Mouse (Mus musculus): ENCODE results near the gene Exoc6b. TPM values are rescaled to one million over a fixed set of nuclear protein-coding genes. Genes with fewer than 3 reads are reported as not detected.

Gene Exoc6b
- total RNA-seq, 1 experiment from 2014 or later, result 16.1 TPM

- no peak for ATAC-seq (replicated peaks; ENCODE audit: insufficient number of reproducible peaks, low FRiP score, low TSS enrichment, poor library complexity, severe bottlenecking)
These were observed 175.6 kb downstream of the Exoc6b start for GRCm38 (mm10) chr6:84893773-84894095.

- ATAC-seq (replicated peaks; ENCODE audit: insufficient number of reproducible peaks, low FRiP score, low TSS enrichment, poor library complexity, severe bottlenecking), result no peak
These were observed 176.2 kb downstream of the Exoc6b start for GRCm38 (mm10) chr6:84892926-84893772.

- ATAC-seq (replicated peaks; ENCODE audit: insufficient number of reproducible peaks, low FRiP score, low TSS enrichment, poor library complexity, severe bottlenecking), result no peak
These were observed 182.8 kb downstream of the Exoc6b start for GRCm38 (mm10) chr6:84886551-84886950.

GRCm38 (mm10) chr6:84885080-84885479 lies 184.2 kb downstream of the Exoc6b start:
- ATAC-seq (replicated peaks; ENCODE audit: insufficient number of reproducible peaks, low FRiP score, low TSS enrichment, poor library complexity, severe bottlenecking), result no peak

GRCm38 (mm10) chr6:84883720-84884119 lies 185.6 kb downstream of the Exoc6b start:
- no peak for ATAC-seq (replicated peaks; ENCODE audit: insufficient number of reproducible peaks, low FRiP score, low TSS enrichment, poor library complexity, severe bottlenecking)

GRCm38 (mm10) chr6:84882663-84883517 lies 186.4 kb downstream of the Exoc6b start:
- no peak for ATAC-seq (replicated peaks; ENCODE audit: insufficient number of reproducible peaks, low FRiP score, low TSS enrichment, poor library complexity, severe bottlenecking)

GRCm38 (mm10) chr6:84875869-84876268 lies 193.4 kb downstream of the Exoc6b start:
- ATAC-seq (replicated peaks; ENCODE audit: insufficient number of reproducible peaks, low FRiP score, low TSS enrichment, poor library complexity, severe bottlenecking), result no peak

GRCm38 (mm10) chr6:84867114-84867513 lies 202.2 kb downstream of the Exoc6b start:
- no peak for ATAC-seq (replicated peaks; ENCODE audit: insufficient number of reproducible peaks, low FRiP score, low TSS enrichment, poor library complexity, severe bottlenecking)

GRCm38 (mm10) chr6:84864625-84865024 lies 204.7 kb downstream of the Exoc6b start:
- ATAC-seq (replicated peaks; ENCODE audit: insufficient number of reproducible peaks, low FRiP score, low TSS enrichment, poor library complexity, severe bottlenecking), result no peak

GRCm38 (mm10) chr6:84863816-84864375 lies 205.4 kb downstream of the Exoc6b start:
- ATAC-seq (replicated peaks; ENCODE audit: insufficient number of reproducible peaks, low FRiP score, low TSS enrichment, poor library complexity, severe bottlenecking), result no peak

- no peak for ATAC-seq (replicated peaks; ENCODE audit: insufficient number of reproducible peaks, low FRiP score, low TSS enrichment, poor library complexity, severe bottlenecking)
These were observed 223.6 kb downstream of the Exoc6b start for GRCm38 (mm10) chr6:84845665-84846064.

- ATAC-seq (replicated peaks; ENCODE audit: insufficient number of reproducible peaks, low FRiP score, low TSS enrichment, poor library complexity, severe bottlenecking), result no peak
These were observed 228.2 kb downstream of the Exoc6b start for GRCm38 (mm10) chr6:84841138-84841537.

- no peak for ATAC-seq (replicated peaks; ENCODE audit: insufficient number of reproducible peaks, low FRiP score, low TSS enrichment, poor library complexity, severe bottlenecking)
These were observed 261.8 kb downstream of the Exoc6b start for GRCm38 (mm10) chr6:84807546-84807945.

GRCm38 (mm10) chr6:84806132-84806730 lies 263.1 kb downstream of the Exoc6b start:
- ATAC-seq (replicated peaks; ENCODE audit: insufficient number of reproducible peaks, low FRiP score, low TSS enrichment, poor library complexity, severe bottlenecking), result no peak

- ATAC-seq (replicated peaks; ENCODE audit: insufficient number of reproducible peaks, low FRiP score, low TSS enrichment, poor library complexity, severe bottlenecking), result no peak
These were observed 270.6 kb downstream of the Exoc6b start for GRCm38 (mm10) chr6:84798736-84799135.

GRCm38 (mm10) chr6:84783994-84784393 lies 285.3 kb downstream of the Exoc6b start:
- no peak for ATAC-seq (replicated peaks; ENCODE audit: insufficient number of reproducible peaks, low FRiP score, low TSS enrichment, poor library complexity, severe bottlenecking)

GRCm38 (mm10) chr6:84779987-84780386 lies 289.3 kb downstream of the Exoc6b start:
- ATAC-seq (replicated peaks; ENCODE audit: insufficient number of reproducible peaks, low FRiP score, low TSS enrichment, poor library complexity, severe bottlenecking), result no peak

- ATAC-seq (replicated peaks; ENCODE audit: insufficient number of reproducible peaks, low FRiP score, low TSS enrichment, poor library complexity, severe bottlenecking), result no peak
These were observed 290.3 kb downstream of the Exoc6b start for GRCm38 (mm10) chr6:84778970-84779369.

- no peak for ATAC-seq (replicated peaks; ENCODE audit: insufficient number of reproducible peaks, low FRiP score, low TSS enrichment, poor library complexity, severe bottlenecking)
These were observed 293.4 kb downstream of the Exoc6b start for GRCm38 (mm10) chr6:84775908-84776307.

All from monocyte, adult 5-6 weeks (primary cell).